Mouse (Mus musculus) hematopoietic stem cell, adult 5-6 weeks (primary cell): Measurements from ENCODE around the gene Nmnat2. TPM values are rescaled to one million over a fixed set of nuclear protein-coding genes. Genes with fewer than 3 reads are reported as not detected.

Experiments
- ATAC-seq, 2 experiments: fragments of 125-278 bp in 1 of 2; replicated peaks in 1 of 2; 2 replicates each; pipeline ENCODE4 v1.8.0; 2016 to 2017; ENCODE audit warnings: inconsistent platforms in 2 of 2, mild to moderate bottlenecking in 2 of 2, moderate number of reproducible peaks in 2 of 2, low read depth in 1 of 2, moderate TSS enrichment in 1 of 2; ENCODE audit not compliant: low FRiP score in 2 of 2, poor library complexity in 2 of 2, severe bottlenecking in 2 of 2, insufficient read depth in 1 of 2, low TSS enrichment in 1 of 2
- total RNA-seq: library from RNA; stranded (forward); fragments of 172-1452, 232-1000 nt; gene quantifications from 2 replicates; pipeline ENCODE4 v1.2.3, GENCODE M21; 2017

Nmnat2 gene
- not detected in 2 replicates for total RNA-seq

- no peak for ATAC-seq
Measured at GRCm38 (mm10) chr1:152954821-152955523, at the start of gene Nmnat2. TSS of gene Nmnat2 (plus strand) at chr1:152954993.

- ATAC-seq = no peak
Measured at GRCm38 (mm10) chr1:152913483-152914460, 41.0 kb upstream of the Nmnat2 start.

GRCm38 (mm10) chr1:152915766-152916165 lies 39.0 kb upstream of the Nmnat2 start:
- ATAC-seq = no peak

GRCm38 (mm10) chr1:152916936-152917335 lies 37.9 kb upstream of the Nmnat2 start:
- no peak for ATAC-seq

GRCm38 (mm10) chr1:152917626-152918025 lies 37.2 kb upstream of the Nmnat2 start:
- ATAC-seq = no peak

GRCm38 (mm10) chr1:152921786-152922185 lies 33.0 kb upstream of the Nmnat2 start:
- no peak for ATAC-seq

GRCm38 (mm10) chr1:152933962-152934361 lies 20.8 kb upstream of the Nmnat2 start:
- peak; percentile 22 to 48; a peak in 1 of 4 replicates for ATAC-seq

GRCm38 (mm10) chr1:152935476-152935875 lies 19.3 kb upstream of the Nmnat2 start:
- no peak for ATAC-seq

GRCm38 (mm10) chr1:152936365-152936764 lies 18.4 kb upstream of the Nmnat2 start:
- no peak for ATAC-seq

- no peak for ATAC-seq
Measured at GRCm38 (mm10) chr1:152942977-152943376, 11.8 kb upstream of the Nmnat2 start.

- no peak for ATAC-seq
Measured at GRCm38 (mm10) chr1:152954167-152954566, 626 bp upstream of the Nmnat2 start.

- ATAC-seq = peak; percentile 29 to 39; a peak in 2 of 4 replicates
Measured at GRCm38 (mm10) chr1:152955564-152956211, 895 bp downstream of the Nmnat2 start.

- peak; percentile 65 to 85 for ATAC-seq
Measured at GRCm38 (mm10) chr1:152956221-152956620, 1.4 kb downstream of the Nmnat2 start.

GRCm38 (mm10) chr1:152964344-152964743 lies 9.6 kb downstream of the Nmnat2 start:
- ATAC-seq = no peak

- no peak for ATAC-seq
Measured at GRCm38 (mm10) chr1:152966222-152966621, 11.4 kb downstream of the Nmnat2 start.

- no peak for ATAC-seq
Measured at GRCm38 (mm10) chr1:152966686-152967085, 11.9 kb downstream of the Nmnat2 start.

GRCm38 (mm10) chr1:152969081-152969480 lies 14.3 kb downstream of the Nmnat2 start:
- no peak for ATAC-seq

- ATAC-seq = no peak
Measured at GRCm38 (mm10) chr1:152972957-152973356, 18.2 kb downstream of the Nmnat2 start.
